Mouse (Mus musculus) megakaryocyte, embryonic 14.5 days (primary cell): Measurements from ENCODE around the gene Cdiptos.

ENCODE experiments used
- FLI1 ChIP-seq: IDR thresholded peaks from 2 replicates; pipeline ENCODE4 v1.6.1; 2012; ENCODE audit warnings: low read length, inconsistent platforms, mixed read lengths
- GATA1 ChIP-seq: IDR thresholded peaks from 3 replicates; pipeline ENCODE4 v1.6.1; 2012; ENCODE audit warnings: mixed read lengths, low read length, inconsistent platforms, borderline replicate concordance

DNA sequence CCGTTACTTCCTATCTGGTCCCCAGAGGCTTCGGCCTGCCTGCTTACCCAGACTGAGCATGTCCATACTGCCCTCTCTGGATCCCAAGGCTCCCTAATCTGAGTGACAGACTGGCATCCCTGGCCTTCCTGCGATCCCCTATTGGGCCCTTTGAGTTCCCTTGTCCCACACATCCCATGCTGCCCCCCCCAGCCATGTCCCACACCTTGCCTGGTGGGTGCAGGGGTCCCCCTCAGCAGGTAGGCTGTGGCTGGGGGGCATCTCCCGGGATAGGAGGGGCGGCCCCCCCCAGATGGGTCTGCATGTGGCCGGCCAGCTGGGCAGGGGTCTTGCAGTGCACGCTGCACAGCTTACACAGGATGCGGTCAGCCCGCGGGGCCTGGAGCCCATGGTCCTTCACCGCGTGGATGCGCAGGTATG is 47.4 kb upstream of the Cdiptos start:
- no peak for TF ChIP-seq FLI1
- no peak for TF ChIP-seq GATA1
